Mouse (Mus musculus): ENCODE results near the gene Dbndd1. TPM values are rescaled to one million over a fixed set of nuclear protein-coding genes. Genes with fewer than 3 reads are reported as not detected.
A peak's percentile ranks its signal among the peaks of the same experiment; 100 is the strongest.

The Dbndd1 gene
- polyA plus RNA-seq, 1 experiment from 2014 or later = not detected

DNA sequence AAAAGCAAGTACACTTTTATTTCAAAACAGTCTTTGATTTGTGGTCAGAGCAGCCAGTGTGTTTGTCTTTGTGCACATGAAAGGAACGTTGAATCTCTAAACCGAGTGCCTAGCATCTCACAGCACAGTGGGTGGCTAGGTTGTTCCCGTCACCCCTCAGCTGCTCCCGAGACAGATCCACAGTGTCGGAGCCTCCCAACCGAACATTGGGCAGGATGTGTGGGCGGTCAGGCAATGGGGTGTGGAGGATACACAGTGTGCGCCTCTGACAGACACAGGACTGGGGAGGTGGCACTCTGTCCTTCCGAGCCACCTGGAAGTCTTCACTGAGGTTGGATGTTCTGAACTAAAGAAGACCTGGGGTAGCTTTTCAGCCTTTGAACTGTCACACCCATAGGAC lies 9.6 kb downstream of the Dbndd1 start:
- Histone ChIP-seq H3K79me2 (ENCODE audit: inconsistent target) (no peaks in the 10 kb centered on the region), H3K27ac (no peak overlapping the region), H3K36me3 (ENCODE audit: inconsistent target) (peaks cover 49% of the 10 kb centered on the region), H3K4me3 (ENCODE audit: inconsistent target) (no peak overlapping the region)
- WGBS (ENCODE audit: missing documents) = 91% methylated on average over 9 of the region's 9 CpGs

DNA sequence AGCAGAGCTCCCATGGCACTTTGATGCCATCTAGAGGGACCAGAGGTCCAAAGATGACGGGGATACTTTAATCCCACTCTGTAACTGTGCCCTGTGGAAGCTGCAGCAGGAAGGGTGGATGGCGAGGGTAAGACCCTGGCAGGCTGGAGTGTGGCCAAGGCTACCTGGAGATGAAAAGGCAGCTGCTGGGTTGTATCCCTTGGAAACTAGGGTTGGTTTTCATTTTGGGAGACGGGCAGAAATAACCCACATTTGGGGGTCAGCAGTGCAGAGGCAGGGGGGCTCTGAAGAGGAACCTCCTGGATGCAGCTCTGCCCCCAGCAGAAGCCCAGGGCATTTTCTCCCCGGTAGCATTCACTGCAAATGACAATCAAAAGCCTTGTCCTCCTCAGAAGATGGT lies 10.0 kb downstream of the Dbndd1 start:
- 99% methylated on average over 4 of the region's 4 CpGs for WGBS (ENCODE audit: missing documents)
- H3K4me3 ChIP-seq (ENCODE audit: inconsistent target) = no peak overlapping the region
- no peak overlapping the region for H3K27ac ChIP-seq
- H3K36me3 ChIP-seq (ENCODE audit: inconsistent target) = peaks cover 54% of the 10 kb centered on the region
- no peaks in the 10 kb centered on the region for H3K79me2 ChIP-seq (ENCODE audit: inconsistent target)

DNA sequence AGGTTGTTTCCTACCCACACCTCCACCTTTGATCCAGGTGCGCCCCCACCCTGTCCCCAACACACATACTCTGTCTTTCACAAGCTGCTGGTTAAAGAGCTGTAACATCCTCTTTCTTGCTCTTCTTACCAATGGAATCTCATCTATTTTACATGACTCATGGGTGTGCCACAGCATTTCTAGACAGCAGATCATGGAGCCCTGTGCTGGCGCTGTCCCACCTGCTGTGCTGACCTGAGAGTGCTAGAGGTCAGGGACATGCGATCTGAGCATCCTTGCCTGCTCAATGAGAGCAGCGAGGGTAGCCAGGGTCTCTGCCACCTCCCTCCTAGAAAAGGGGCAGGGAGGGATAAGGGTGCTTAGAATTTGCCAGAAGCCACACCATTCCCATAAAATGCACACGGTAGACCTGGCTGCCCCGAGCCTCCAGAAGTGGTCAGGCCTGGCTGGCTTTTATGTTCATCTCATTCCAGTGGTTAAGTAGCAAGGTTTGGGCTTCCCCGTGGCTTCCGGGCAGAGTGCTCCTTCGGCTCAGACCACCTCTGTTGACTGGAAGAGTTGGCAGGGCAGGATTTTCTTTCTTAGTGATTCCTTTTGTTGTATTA lies 10.6 kb downstream of the Dbndd1 start:
- Histone ChIP-seq H3K79me2 (ENCODE audit: inconsistent target) (no peaks in the 10 kb centered on the region), H3K27ac (no peak overlapping the region), H3K4me3 (ENCODE audit: inconsistent target) (no peak overlapping the region), H3K36me3 (ENCODE audit: inconsistent target) (peaks cover 59% of the 10 kb centered on the region)
- 92% methylated on average over 9 of the region's 9 CpGs for WGBS (ENCODE audit: missing documents)

DNA sequence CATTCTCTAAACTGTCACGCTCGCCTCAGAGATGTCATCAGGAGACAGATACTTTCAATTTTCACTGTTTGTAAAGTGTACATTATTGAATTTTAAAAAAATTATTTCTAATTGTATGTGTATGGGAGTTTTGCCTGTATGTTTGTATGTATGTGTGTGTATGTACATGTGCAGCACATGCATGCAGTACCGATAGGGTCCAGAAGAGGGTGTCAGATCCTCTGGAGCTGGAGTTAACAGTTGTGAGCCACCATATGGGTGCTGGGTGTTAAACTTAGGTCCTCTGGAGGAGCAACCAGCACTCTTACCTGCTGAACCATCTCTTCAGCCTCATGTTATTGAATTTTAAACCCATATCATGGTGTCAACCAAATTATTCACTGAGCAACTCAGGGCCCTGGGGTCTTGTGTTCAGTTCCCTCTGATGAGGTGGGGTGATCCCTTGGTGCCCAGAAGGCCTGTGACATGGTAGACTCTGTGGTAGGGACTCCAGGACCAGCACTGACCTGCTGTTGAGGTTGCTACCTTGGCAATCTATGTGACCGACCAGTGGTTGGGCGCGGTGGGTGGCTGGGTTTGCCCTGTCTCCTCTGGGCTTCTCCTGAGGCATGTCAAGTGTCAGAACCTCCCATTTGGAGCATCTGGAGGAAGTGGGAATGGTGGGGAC lies 11.3 kb downstream of the Dbndd1 start:
- WGBS (ENCODE audit: missing documents) = 97% methylated on average over 6 of the region's 6 CpGs
- Histone ChIP-seq H3K27ac (no peak overlapping the region), H3K79me2 (ENCODE audit: inconsistent target) (no peaks in the 10 kb centered on the region), H3K36me3 (ENCODE audit: inconsistent target) (peaks cover 65% of the 10 kb centered on the region), H3K4me3 (ENCODE audit: inconsistent target) (no peak overlapping the region)

DNA sequence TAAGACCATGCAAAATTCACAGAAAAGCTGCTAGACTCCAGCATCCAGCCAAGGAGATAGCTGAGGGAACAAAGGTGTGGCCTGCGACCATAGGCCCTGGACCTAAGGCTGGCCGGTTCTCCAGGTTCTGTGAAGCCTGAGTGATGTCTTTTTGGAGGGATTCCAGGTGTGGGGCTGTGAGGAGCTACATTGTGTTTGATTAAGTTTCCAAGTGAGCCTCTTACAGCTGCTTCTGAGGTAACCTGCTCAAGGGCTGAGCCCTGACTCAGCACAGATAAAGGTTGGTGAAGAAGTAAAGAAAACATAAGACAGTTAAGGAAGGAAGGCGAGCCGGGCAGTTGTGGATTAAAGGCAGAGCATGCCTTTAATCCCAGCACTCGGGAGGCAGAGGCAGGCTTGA lies 13.1 kb downstream of the Dbndd1 start:
- Histone ChIP-seq H3K36me3 (ENCODE audit: inconsistent target) (peaks cover 73% of the 10 kb centered on the region), H3K79me2 (ENCODE audit: inconsistent target) (no peaks in the 10 kb centered on the region), H3K27ac (no peak overlapping the region), H3K4me3 (ENCODE audit: inconsistent target) (no peak overlapping the region)
- 98% methylated on average over 5 of the region's 5 CpGs for WGBS (ENCODE audit: missing documents)

DNA sequence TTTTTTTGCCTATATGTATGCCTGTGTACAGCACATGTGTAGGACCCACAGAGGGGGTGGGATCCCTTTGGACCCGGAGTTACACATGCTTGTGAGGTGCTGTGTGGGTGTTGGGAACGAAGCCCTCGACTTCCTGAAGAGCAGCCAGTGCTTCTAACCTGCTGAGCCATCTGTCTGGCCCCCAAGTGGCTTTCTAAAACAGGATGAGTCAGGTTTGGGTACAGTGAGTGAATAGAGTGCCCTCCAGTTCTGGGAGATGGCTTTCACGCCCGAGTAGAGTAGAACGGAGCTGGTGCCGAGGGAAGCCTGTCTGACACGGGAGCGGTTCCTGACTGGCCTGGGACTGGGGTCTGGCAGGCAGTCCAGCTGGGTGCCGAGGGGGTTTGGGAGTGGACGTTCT lies 15.7 kb downstream of the Dbndd1 start:
- Histone ChIP-seq H3K4me3 (ENCODE audit: inconsistent target) (no peak overlapping the region), H3K36me3 (ENCODE audit: inconsistent target) (peaks cover 88% of the 10 kb centered on the region), H3K27ac (no peak overlapping the region), H3K79me2 (ENCODE audit: inconsistent target) (no peaks in the 10 kb centered on the region)
- WGBS (ENCODE audit: missing documents) = 96% methylated on average over 11 of the region's 11 CpGs

DNA sequence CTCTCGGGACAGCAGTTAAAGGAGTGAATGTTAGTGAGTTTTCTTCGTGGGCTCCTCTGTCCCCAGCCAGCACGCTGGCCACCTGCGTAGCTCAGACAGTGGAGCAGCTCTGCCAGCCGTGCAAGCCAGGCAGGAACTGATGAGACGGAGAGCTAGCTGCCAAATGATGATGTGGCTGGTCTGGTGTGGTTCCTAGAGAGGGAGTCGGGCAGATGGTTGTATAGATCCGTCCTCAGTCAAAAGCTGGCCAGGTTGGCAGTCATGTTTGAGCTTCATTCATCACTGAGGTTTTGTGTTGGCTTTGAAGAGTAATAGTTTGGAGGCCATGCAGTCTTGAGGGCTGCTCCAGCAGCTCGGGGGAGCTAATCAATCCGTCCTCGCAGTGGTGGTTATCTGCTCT lies 16.3 kb downstream of the Dbndd1 start:
- WGBS (ENCODE audit: missing documents) = 94% methylated on average over 11 of the region's 11 CpGs
- H3K79me2 ChIP-seq (ENCODE audit: inconsistent target) = no peaks in the 10 kb centered on the region

DNA sequence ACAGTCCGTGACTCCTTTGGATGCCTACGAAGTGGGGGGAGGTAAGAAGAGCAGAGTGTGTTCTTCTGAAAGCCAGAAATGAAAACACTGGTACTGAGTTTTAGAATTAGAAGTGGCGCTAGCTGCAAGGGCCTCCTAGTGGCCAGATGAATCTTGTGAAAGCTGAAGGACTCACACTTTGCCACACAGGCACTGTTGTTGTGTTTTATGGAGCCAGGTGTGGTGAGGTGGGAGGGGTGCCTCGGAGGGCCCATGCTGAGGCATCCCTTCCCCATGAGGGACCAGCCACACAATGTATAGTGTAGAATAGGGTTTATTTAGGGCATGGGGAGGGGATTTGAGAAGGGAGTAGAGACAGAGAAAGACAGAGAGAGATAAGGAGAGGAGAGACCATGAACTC lies 17.6 kb downstream of the Dbndd1 start:
- no peak overlapping the region for H3K27ac ChIP-seq
- no peaks in the 10 kb centered on the region for H3K79me2 ChIP-seq (ENCODE audit: inconsistent target)
- 93% methylated on average over 4 of the region's 4 CpGs for WGBS (ENCODE audit: missing documents)
- H3K36me3 ChIP-seq (ENCODE audit: inconsistent target) = peaks cover 88% of the 10 kb centered on the region
- no peak overlapping the region for H3K4me3 ChIP-seq (ENCODE audit: inconsistent target)

More for the DNA sequence above, 16.3 kb downstream of the Dbndd1 start:
- no peak overlapping the region for H3K27ac ChIP-seq
- H3K4me3 ChIP-seq (ENCODE audit: inconsistent target) = no peak overlapping the region
- H3K36me3 ChIP-seq (ENCODE audit: inconsistent target) = peaks cover 88% of the 10 kb centered on the region

DNA sequence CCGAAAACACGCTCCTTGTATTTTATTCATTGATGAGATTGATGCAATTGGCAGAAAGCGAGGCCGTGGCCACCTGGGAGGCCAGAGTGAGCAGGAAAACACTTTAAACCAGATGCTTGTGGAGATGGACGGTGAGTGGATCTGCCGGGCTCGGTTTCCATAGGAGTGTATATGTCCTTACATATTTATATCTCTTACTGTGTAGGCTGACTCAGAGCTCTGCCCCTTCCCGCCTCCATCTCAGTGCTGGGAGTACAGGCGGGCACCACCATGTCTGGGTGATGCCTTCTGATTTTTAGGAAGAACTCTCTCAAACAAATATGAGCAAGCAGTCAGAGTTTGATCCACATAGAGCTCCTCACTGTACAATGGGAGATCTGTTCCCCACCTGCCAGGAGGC lies 22.4 kb downstream of the Dbndd1 start:
- Histone ChIP-seq H3K4me3 (ENCODE audit: inconsistent target) (no peak overlapping the region), H3K36me3 (ENCODE audit: inconsistent target) (peaks cover 89% of the 10 kb centered on the region), H3K79me2 (ENCODE audit: inconsistent target) (no peaks in the 10 kb centered on the region), H3K27ac (no peak overlapping the region)
- 96% methylated on average over 9 of the region's 9 CpGs for WGBS (ENCODE audit: missing documents)

DNA sequence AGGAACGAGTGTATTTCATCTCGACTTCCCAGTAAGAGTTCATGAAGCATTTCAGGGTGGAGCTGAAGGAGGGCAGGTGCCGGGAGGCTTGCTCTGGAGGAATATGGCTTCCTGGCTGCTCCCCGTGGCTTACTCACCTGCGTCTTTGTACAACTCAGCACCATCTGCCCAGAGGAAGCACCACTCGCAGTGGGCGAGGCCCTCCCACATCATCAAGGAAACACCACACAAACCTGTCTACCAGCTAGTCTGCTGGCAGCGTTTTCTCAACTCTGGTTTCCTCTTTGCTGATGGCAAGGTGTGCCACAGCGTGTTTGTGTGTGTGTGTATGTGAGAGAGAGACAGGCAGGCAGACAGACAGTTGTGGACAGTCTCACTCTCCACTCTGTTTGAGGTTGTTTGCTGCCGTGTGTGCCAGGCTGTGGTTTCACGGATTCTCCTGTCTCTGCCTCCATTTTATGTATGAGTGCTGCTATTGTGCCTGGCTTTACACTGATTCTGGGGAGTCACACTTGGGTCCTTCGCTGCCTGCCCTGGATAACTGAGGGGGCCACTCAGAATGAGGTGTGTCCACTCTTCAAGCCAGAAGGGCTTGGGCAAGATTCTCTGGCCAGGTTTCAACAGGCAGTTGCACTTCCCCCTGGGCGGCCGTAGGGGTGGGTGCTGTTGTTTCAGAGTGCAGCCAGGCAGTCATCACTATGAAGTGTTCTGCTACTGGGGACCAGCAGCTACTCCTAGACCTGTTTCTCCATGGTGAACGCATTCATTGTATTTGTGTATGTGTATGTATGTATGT lies 23.8 kb downstream of the Dbndd1 start:
- H3K36me3 ChIP-seq (ENCODE audit: inconsistent target) = peaks cover 91% of the 10 kb centered on the region
- H3K4me3 ChIP-seq (ENCODE audit: inconsistent target) = no peak overlapping the region
- H3K79me2 ChIP-seq (ENCODE audit: inconsistent target) = no peaks in the 10 kb centered on the region
- H3K27ac ChIP-seq = no peak overlapping the region
- 72% methylated on average over 14 of the region's 15 CpGs for WGBS (ENCODE audit: missing documents)

DNA sequence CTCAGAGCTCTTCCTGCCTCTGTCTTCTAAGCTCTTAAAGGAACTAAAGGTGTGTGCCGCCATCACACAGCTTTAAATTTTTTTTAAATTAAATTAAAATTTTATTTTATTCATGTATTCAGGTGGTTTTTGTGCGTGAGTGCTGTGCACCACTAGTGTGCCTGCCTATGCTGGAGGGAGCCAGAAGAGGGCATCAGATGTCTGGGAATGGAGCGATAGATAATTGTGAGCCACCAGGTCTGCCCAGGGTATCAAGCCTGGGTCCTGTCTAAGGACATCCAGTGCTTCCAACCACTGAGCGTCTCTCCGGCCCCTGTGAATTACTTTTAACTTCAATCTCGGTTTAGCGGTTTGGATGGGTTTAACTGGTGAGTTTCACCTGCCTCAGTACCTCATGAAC lies 32.6 kb downstream of the Dbndd1 start:
- peaks cover 50% of the 10 kb centered on the region for H3K36me3 ChIP-seq (ENCODE audit: inconsistent target)
- H3K79me2 ChIP-seq (ENCODE audit: inconsistent target) = peaks cover 39% of the 10 kb centered on the region
- H3K27ac ChIP-seq = no peak overlapping the region
- WGBS (ENCODE audit: missing documents) = 91% methylated on average over 7 of the region's 7 CpGs
- no peak overlapping the region for H3K4me3 ChIP-seq (ENCODE audit: inconsistent target)

DNA sequence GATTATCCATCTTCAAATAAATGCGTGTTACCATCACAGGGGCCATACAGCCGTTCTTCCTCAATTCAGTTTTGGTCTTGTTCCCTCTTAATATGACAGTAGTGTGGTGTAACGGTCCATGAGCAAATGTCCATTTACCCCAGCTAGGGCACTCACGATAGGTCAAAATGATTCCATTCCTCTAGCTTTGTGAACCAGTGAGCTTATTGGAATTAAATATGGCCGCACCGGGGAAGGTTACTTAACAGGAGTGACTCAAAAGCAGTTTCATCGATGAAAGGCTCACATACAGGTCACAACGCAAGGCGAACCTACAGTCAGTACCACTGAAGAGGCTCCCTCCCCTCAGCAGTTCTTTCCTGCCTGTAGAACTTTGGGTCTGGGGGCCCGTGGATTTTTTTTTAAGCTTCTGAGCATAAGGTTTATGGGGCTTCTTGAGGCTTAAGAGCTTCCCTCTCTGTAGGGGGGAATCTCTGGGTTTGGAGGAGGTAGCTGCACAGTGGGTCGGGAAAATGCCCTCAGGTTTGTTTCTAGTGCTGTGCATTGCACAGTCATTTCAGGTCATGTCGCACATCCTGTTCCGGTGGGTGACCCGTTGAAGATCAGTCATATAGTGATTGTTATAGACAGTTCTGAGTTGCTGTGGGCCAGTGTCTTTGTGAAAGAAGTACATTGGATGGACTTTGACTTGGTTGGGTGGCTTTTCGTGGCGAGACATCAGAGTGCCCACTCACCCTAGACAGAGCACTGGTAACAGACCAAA lies 36.6 kb downstream of the Dbndd1 start:
- Histone ChIP-seq H3K27ac (peak overlapping the region; percentile 66), H3K4me3 (ENCODE audit: inconsistent target) (peak overlapping the region; percentile 96), H3K79me2 (ENCODE audit: inconsistent target) (peaks cover 39% of the 10 kb centered on the region), H3K36me3 (ENCODE audit: inconsistent target) (peaks cover 22% of the 10 kb centered on the region; the same call in 1 of the 2 replicates)
- WGBS (ENCODE audit: missing documents) = 31% methylated on average over 16 of the region's 16 CpGs

DNA sequence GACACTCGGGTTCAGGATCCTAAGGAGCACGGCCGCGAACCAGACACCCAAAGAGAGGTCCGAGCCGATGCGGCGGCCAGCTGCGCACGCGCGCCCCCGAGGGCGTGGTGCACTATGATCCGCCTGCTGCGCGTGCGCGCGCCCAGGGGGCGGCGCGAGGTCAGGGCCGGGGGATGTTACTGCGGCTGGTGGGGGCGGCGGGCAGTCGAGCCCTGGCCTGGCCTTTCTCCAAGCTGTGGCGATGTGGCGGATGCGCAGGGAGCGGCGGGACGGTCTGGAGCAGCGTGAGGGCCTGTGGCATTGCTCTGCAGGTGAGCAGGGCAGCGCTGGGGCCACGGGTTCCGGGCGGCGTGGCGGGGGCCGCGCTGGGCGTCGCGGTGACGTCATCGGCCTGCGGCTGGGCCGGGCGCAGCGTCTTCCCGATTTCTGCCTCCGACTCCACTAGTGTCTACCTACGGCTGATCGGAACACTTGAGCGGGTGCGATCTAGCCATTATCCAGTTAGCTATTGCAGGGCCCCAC lies 37.5 kb downstream of the Dbndd1 start, which contains the start of gene Afg3l1:
Gene Afg3l1, plus strand, starts transcription at position 167 of the 522 bp plus-strand sequence.
- Histone ChIP-seq H3K4me3 (ENCODE audit: inconsistent target) (peak within 1 kb of the TSS; percentile 96), H3K36me3 (ENCODE audit: inconsistent target) (peaks cover 17% of the 10 kb centered on the region; the same call in 1 of the 2 replicates), H3K27ac (peak within 1 kb of the TSS; percentile 66), H3K79me2 (ENCODE audit: inconsistent target) (peaks cover 38% of the 10 kb centered on the region)
- WGBS (ENCODE audit: missing documents) = under 1% methylated on average over 53 of the region's 58 CpGs

Measured in macrophage (primary cell).